Mouse (Mus musculus) CH12.LX (cell line): ENCODE results near the gene Gpr68. TPM values are rescaled to one million over a fixed set of nuclear protein-coding genes. Genes with fewer than 3 reads are reported as not detected.

Experiments
- DNase-seq: peaks from one replicate; pipeline ENCODE4 v3.0.0-alpha.2; 2013; ENCODE audit errors: extremely low read depth
- H3K27ac ChIP-seq: 2 replicates; pipeline ENCODE4 v1.5.1; 2012; ENCODE audit warnings: low read depth, mild to moderate bottlenecking, control low read depth, moderate library complexity; ENCODE audit not compliant: insufficient read depth
- H3K27me3 ChIP-seq: replicated peaks from 2 replicates; pipeline ENCODE3; 2012; ENCODE audit warnings: inconsistent platforms
- H3K36me3 ChIP-seq, 2 experiments: replicated peaks in 1 of 2; 2 replicates each; pipeline versions ENCODE3 to v1.6.1; 2012; ENCODE audit warnings: inconsistent platforms in 1 of 2, low read length in 1 of 2, mild to moderate bottlenecking in 1 of 2, mixed read lengths in 1 of 2, moderate library complexity in 1 of 2; ENCODE audit not compliant: control insufficient read depth in 1 of 2, insufficient read depth in 1 of 2
- H3K4me1 ChIP-seq, 2 experiments: 2 replicates each; pipeline ENCODE4 v1.6.1; 2012; ENCODE audit warnings: inconsistent platforms in 1 of 2, moderate library complexity in 1 of 2; ENCODE audit not compliant: insufficient read depth in 2 of 2, control insufficient read depth in 1 of 2
- H3K4me2 ChIP-seq: 2 replicates; pipeline ENCODE4 v1.6.1; 2012; ENCODE audit warnings: low read depth, mild to moderate bottlenecking, control low read depth; ENCODE audit not compliant: poor library complexity, insufficient read depth, severe bottlenecking
- H3K4me3 ChIP-seq, 3 experiments: fragments of 150-350 bp in 1 of 3; sonication (generic) in 1 of 3; replicated peaks in 1 of 3; 2 replicates each; pipeline versions ENCODE3 to v1.5.1; 2011 to 2012; ENCODE audit warnings: low read depth in 2 of 3, low read length in 2 of 3, mild to moderate bottlenecking in 2 of 3, moderate library complexity in 2 of 3, control low read depth in 1 of 3, improper control_type of control experiment in 1 of 3, inconsistent platforms in 1 of 3, mixed read lengths in 1 of 3; ENCODE audit not compliant: poor library complexity in 1 of 3
- H3K79me2 ChIP-seq: replicated peaks from 2 replicates; pipeline ENCODE4 v1.6.1; 2012; ENCODE audit warnings: mild to moderate bottlenecking, moderate library complexity; ENCODE audit not compliant: control insufficient read depth, poor library complexity, insufficient read depth, severe bottlenecking; ENCODE audit errors: extremely low read depth
- H3K9ac ChIP-seq: 2 replicates; pipeline ENCODE4 v1.6.1; 2012; ENCODE audit warnings: low read depth, mild to moderate bottlenecking, control low read depth, moderate library complexity; ENCODE audit not compliant: insufficient read depth
- H3K9me3 ChIP-seq: replicated peaks from 2 replicates; pipeline ENCODE3; 2012; ENCODE audit warnings: low read length, inconsistent platforms, mixed read lengths
- BHLHE40 ChIP-seq: IDR thresholded peaks from 2 replicates; pipeline ENCODE4 v1.6.1; 2011; ENCODE audit warnings: mild to moderate bottlenecking, low read depth, low read length, improper control_type of control experiment
- CHD2 ChIP-seq: IDR thresholded peaks from 2 replicates; pipeline ENCODE4 v1.6.1; 2011; ENCODE audit warnings: low read length, improper control_type of control experiment
- JUND ChIP-seq: conservative IDR thresholded peaks from 2 replicates; pipeline ENCODE4 v1.6.1; 2011; ENCODE audit warnings: low read depth, low read length, improper control_type of control experiment
- MAFK ChIP-seq: IDR thresholded peaks from 2 replicates; pipeline ENCODE4 v1.6.1; 2011; ENCODE audit warnings: low read length, improper control_type of control experiment; ENCODE audit not compliant: insufficient replicate concordance
- MAZ ChIP-seq: IDR thresholded peaks from 2 replicates; pipeline ENCODE4 v1.6.1; 2012; ENCODE audit warnings: low read depth, mild to moderate bottlenecking, inconsistent platforms, low read length, improper control_type of control experiment, moderate library complexity
- NELFE ChIP-seq: IDR thresholded peaks from 2 replicates; pipeline ENCODE4 v1.6.1; 2011; ENCODE audit warnings: low read depth, low read length, improper control_type of control experiment
- NRF1 ChIP-seq: IDR thresholded peaks from 2 replicates; pipeline ENCODE4 v1.6.1; 2014; ENCODE audit warnings: low read depth, mild to moderate bottlenecking, inconsistent platforms, low read length, improper control_type of control experiment, moderate library complexity
- POLR2A ChIP-seq: IDR thresholded peaks from 2 replicates; pipeline ENCODE4 v1.6.1; 2011; ENCODE audit warnings: low read depth, mild to moderate bottlenecking, improper control_type of control experiment, low read length
- POLR2AphosphoS2 ChIP-seq: IDR thresholded peaks from 2 replicates; pipeline ENCODE4 v1.6.1; 2011; ENCODE audit warnings: low read depth, low read length, improper control_type of control experiment
- RCOR1 ChIP-seq: conservative IDR thresholded peaks from 2 replicates; pipeline ENCODE4 v1.6.1; 2012; ENCODE audit warnings: low read depth, mild to moderate bottlenecking, inconsistent platforms, low read length, improper control_type of control experiment
- SIN3A ChIP-seq: IDR thresholded peaks from 2 replicates; pipeline ENCODE4 v1.6.1; 2012; ENCODE audit warnings: low read length, improper control_type of control experiment, inconsistent platforms
- USF2 ChIP-seq: conservative IDR thresholded peaks from 2 replicates; pipeline ENCODE4 v1.6.1; 2011; ENCODE audit warnings: low read depth, low read length, improper control_type of control experiment
- ZKSCAN1 ChIP-seq: IDR thresholded peaks from 2 replicates; pipeline ENCODE4 v1.6.1; 2012; ENCODE audit warnings: low read depth, inconsistent platforms, low read length, improper control_type of control experiment, borderline replicate concordance
- ZMIZ1 ChIP-seq: IDR thresholded peaks from 2 replicates; pipeline ENCODE4 v1.6.1; 2012; ENCODE audit warnings: low read depth, mild to moderate bottlenecking, inconsistent platforms, low read length, improper control_type of control experiment
- dilution Hi-C: fragments of 300-500 bp; cut with MboI; formaldehyde crosslinking; loops from 2 replicates; pipeline ENCODE4 v1.14.3; 2020; ENCODE audit warnings: low sequenced_read_pairs; ENCODE audit not compliant: extremely low pct_unique_long_range_greater_than_20kb, extremely low pct_ligation_motif_present
- in situ Hi-C: fragments of 300-500 bp; cut with MboI; formaldehyde crosslinking; loops from 3 replicates; pipeline ENCODE4 v1.14.3; 2019; ENCODE audit warnings: low sequenced_read_pairs, low pct_ligation_motif_present, low pct_unique_long_range_greater_than_20kb, mixed read lengths
- polyA plus RNA-seq: library from polyadenylated mRNA; unstranded; fragments of >175 nt; gene quantifications from 2 replicates; pipeline ENCODE4 v1.2.1, GENCODE M21; 2012; ENCODE audit warnings: low read depth; ENCODE audit not compliant: insufficient read length
- total RNA-seq, 2 experiments: library from RNA; depleted of rRNA; stranded (reverse); fragments of 300-350 nt in 1 of 2; fragments of >200 nt in 1 of 2; gene quantifications; 2 replicates each; pipeline ENCODE4 v1.2.3; 2012 to 2014

Gene Gpr68
- total and polyA plus RNA-seq, 3 experiments = 1.2 to 4.2 (median 1.5) TPM

DNA sequence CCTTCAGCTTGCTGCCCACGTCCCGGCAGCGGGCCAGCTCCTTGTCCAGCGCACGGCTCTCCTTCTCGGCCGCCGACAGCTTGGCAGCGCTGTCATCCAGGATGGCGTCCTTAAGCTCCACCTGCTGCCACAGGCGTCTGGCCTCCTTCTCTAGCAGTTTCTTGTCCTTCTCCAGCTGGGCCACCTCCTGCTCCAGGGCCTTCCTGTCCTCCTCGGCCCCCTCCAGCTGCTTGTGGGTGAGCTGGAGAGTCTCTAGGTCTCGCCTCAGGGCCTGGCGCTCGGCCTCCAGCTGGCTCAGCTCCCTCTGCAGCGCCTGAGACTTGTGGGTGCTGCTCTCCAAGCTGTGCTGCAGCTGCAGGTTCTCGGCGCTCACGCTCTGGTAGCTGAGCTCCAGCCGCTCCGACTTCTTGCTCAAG lies 36.9 kb upstream of the Gpr68 start:
- no peaks in the 10 kb centered on the region for H3K27me3 ChIP-seq
- dilution Hi-C loops = no loop called here
- no peak overlapping the region for H3K4me3 ChIP-seq
- peaks cover 3% of the 10 kb centered on the region for H3K9me3 ChIP-seq
- peaks cover 93 to 99% of the 10 kb centered on the region in 2 experiments for H3K36me3 ChIP-seq
- no peak for TF ChIP-seq ZMIZ1
- no peak overlapping the region for H3K27ac ChIP-seq
- DNase-seq = no peak
- H3K4me1 ChIP-seq = no peaks in the 10 kb centered on the region
- H3K9ac ChIP-seq = no peak overlapping the region
- no peak overlapping the region for H3K4me2 ChIP-seq
- no peaks in the 10 kb centered on the region for H3K79me2 ChIP-seq
- in situ Hi-C loops = no loop called here

DNA sequence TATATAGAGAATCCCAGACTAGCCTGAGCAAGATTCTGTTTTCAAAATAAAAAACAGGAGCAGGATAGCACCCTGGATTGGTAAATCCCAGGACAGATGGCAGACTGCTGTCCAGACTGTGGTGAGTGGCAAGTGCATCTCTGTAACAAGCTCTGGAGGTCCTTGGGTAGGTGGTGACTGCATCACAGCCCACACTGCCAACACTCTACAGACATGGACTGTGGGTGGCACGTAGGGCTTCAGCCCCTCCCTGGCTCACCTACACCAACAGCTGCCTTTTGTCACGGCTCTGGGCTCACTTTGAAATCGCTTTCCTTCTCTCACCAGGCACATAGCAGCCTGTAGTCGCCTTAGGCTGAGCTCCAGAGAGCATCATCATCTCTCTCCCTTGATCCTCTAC lies 35.1 kb upstream of the Gpr68 start:
- H3K79me2 ChIP-seq = no peaks in the 10 kb centered on the region
- in situ Hi-C loops = no loop called here
- no peaks in the 10 kb centered on the region for H3K27me3 ChIP-seq
- no peak for DNase-seq
- H3K4me3 ChIP-seq = no peak overlapping the region
- H3K27ac ChIP-seq = no peak overlapping the region
- TF ChIP-seq POLR2AphosphoS2 (no peak), JUND (no peak), POLR2A (no peak), CHD2 (no peak), NRF1 (no peak), BHLHE40 (no peak), MAZ (no peak), USF2 (no peak), MAFK (no peak)
- TF ChIP-seq, all 38 proteins: peak for 0
- Histone ChIP-seq H3K9ac (no peak overlapping the region), H3K9me3 (peaks cover 3% of the 10 kb centered on the region), H3K36me3 (peaks cover 91 to 98% of the 10 kb centered on the region in 2 experiments), H3K4me1 (peaks cover 0 to 8% of the 10 kb centered on the region in 2 experiments; a peak in 2 of 4 replicates), H3K4me2 (no peak overlapping the region)
- dilution Hi-C loops = no loop called here

DNA sequence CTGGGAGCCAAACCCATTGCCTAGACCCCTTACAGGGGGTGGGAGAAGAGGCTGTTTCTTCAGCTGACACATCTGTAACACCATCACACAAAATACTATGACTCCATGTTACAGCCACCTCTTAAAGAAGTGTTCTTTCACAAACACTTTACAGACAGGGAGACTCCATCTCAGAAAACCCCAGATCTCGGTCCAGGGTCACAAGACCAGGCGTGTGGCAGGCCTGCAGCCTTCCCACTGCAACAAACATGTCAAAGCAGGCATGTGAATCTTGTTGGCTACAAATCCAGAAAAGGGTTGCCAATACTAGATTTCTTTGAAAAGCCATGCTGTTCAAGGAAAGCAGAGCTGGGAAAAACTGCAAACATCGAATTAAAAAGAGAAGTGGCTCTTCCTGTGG lies 33.4 kb upstream of the Gpr68 start:
- no peaks in the 10 kb centered on the region for H3K27me3 ChIP-seq
- TF ChIP-seq SIN3A (no peak), NELFE (no peak), JUND (no peak), RCOR1 (no peak), ZKSCAN1 (no peak), NRF1 (no peak)
- in situ Hi-C loops = no loop called here
- DNase-seq = no peak
- dilution Hi-C loops = no loop called here
- H3K4me1 ChIP-seq = peaks cover 0 to 25% of the 10 kb centered on the region in 2 experiments; a peak in 2 of 4 replicates
- H3K4me3 ChIP-seq = no peak overlapping the region
- no peak overlapping the region for H3K4me2 ChIP-seq
- no peaks in the 10 kb centered on the region for H3K79me2 ChIP-seq
- H3K9ac ChIP-seq = no peak overlapping the region
- no peak overlapping the region for H3K27ac ChIP-seq
- H3K36me3 ChIP-seq = peaks cover 88 to 98% of the 10 kb centered on the region in 2 experiments
- no peaks in the 10 kb centered on the region for H3K9me3 ChIP-seq
